Mouse (Mus musculus) intestine, embryonic 16.5 days (tissue): ENCODE data around the gene Nmnat3. TPM values are rescaled to one million over a fixed set of nuclear protein-coding genes. Genes with fewer than 3 reads are reported as not detected.

ENCODE experiments used
- ATAC-seq: fragments of 200-750 bp; cut with Nextera tagmentation; 2 replicates; pipeline ENCODE4 v1.8.0; 2017; ENCODE audit warnings: moderate TSS enrichment, moderate library complexity
- H3K27ac ChIP-seq: fragments of 300-500 bp; sonication (generic); 2 replicates; pipeline ENCODE4 v1.5.1; 2014; ENCODE audit warnings: mild to moderate bottlenecking, low read length
- H3K27me3 ChIP-seq: fragments of 300-500 bp; sonication (generic); replicated peaks from 2 replicates; pipeline ENCODE4 v1.6.1; 2014; ENCODE audit warnings: low read length, control low read depth, mixed read lengths; ENCODE audit not compliant: control insufficient read depth, insufficient read depth
- H3K36me3 ChIP-seq: fragments of 300-500 bp; sonication (generic); 2 replicates; pipeline ENCODE4 v1.6.1; 2014; ENCODE audit warnings: low read length, control low read depth; ENCODE audit not compliant: control insufficient read depth, insufficient read depth
- H3K4me1 ChIP-seq: fragments of 300-500 bp; sonication (generic); 2 replicates; pipeline ENCODE4 v1.6.1; 2014; ENCODE audit warnings: low read length, control low read depth, mixed read lengths; ENCODE audit not compliant: control insufficient read depth, insufficient read depth
- H3K4me2 ChIP-seq: fragments of 300-500 bp; sonication (generic); 2 replicates; pipeline ENCODE4 v1.6.1; 2014; ENCODE audit warnings: low read depth, low read length, control low read depth
- H3K4me3 ChIP-seq: fragments of 300-500 bp; sonication (generic); 2 replicates; pipeline ENCODE4 v1.5.1; 2014; ENCODE audit warnings: mild to moderate bottlenecking, low read length
- H3K9ac ChIP-seq: fragments of 300-500 bp; sonication (generic); 2 replicates; pipeline ENCODE4 v1.6.1; 2014; ENCODE audit warnings: low read depth, low read length
- H3K9me3 ChIP-seq: fragments of 300-500 bp; sonication (generic); 2 replicates; pipeline ENCODE4 v1.6.1; 2016; ENCODE audit warnings: low read length, control low read depth; ENCODE audit not compliant: control insufficient read depth
- WGBS: fragments of 180-500 bp; shearing (Covaris S2); extraction: QIAGEN DNeasy Blood & Tissue Kit; methylation state at CpG from one replicate; pipeline ENCODE4 v1.1.7; 2014; 5-methylcytosine and 5-hydroxymethylcytosine counted together
- polyA plus RNA-seq: library from polyadenylated mRNA; unstranded; fragments of >200 nt; fragmentation: Nextera tagmentation; extraction: Ambion mirVana; gene quantifications from 2 replicates; pipeline ENCODE4 v1.2.1, GENCODE M21; 2015

Gene Nmnat3
- polyA plus RNA-seq, 1 experiment from 2014 or later: 20.1 TPM

DNA sequence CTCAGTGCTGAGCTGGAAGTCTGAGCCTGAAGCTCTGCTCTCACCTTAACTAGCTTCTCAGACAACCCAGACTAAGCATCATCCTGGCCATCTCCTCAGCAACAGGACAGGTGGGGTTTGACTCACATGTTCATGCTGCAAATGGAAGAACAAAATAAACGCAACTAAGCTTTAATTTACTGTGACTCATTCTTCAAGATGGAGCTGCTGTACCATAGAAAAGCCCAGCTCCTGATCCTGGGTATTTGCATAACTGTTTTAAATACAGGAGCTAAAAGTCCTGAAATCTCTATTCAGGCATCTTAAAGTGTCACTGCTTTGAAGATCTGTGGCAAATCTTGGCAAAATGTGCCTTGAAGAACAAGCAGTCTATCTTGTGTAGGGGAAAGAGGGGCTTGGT lies 38.9 kb downstream of the Nmnat3 start:
- H3K9ac ChIP-seq: no peak overlapping the region
- H3K9me3 ChIP-seq: peaks cover 11% of the 10 kb centered on the region; the same call in 1 of the 2 replicates
- no peaks in the 10 kb centered on the region for H3K4me1 ChIP-seq
- ATAC-seq: no peak
- WGBS: 76% methylated on average over 1 of the region's 1 CpGs
- H3K4me2 ChIP-seq: no peak overlapping the region
- H3K27ac ChIP-seq: no peak overlapping the region
- H3K27me3 ChIP-seq: no peaks in the 10 kb centered on the region
- H3K36me3 ChIP-seq: no peaks in the 10 kb centered on the region
- H3K4me3 ChIP-seq: no peak overlapping the region

DNA sequence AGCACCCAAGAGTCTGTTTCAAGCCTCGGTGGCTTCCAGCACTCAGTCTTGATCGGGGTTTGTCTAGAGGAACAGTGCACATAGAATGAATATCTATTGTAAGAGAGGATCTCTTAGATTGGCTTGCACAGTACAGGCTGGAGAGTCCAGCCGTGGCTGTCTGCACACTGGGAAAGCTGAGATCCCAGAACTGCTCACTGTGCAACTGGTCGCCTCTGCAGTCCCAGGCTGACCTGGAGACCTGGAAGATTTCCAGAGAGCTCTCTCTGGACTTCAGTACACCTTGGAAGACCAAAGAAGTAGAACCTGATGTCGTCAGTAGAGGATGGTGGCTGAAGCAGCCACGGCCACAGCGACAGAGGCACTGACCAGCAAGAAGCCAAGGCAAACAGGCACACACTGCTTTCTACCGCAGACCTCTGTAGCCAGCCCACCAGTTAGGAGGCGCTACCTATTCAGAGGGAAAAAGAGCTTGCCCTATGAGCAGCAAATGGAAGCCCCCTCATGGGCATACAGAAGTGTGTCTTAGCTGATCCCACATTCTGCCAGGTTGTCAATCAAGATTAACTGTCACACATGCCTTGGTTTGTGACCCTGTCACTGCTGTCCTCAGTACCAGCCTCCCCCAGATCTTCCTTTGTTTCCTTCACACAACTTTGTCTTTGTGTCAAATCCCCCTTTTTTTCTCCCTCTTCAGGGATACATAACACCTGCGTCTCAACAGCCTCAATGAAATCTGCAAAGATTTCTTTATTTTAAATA lies 41.4 kb downstream of the Nmnat3 start:
- Histone ChIP-seq H3K9ac (no peak overlapping the region), H3K4me2 (no peak overlapping the region), H3K36me3 (no peaks in the 10 kb centered on the region), H3K4me1 (peaks cover 4% of the 10 kb centered on the region; the same call in 1 of the 2 replicates), H3K27ac (no peak overlapping the region), H3K9me3 (no peaks in the 10 kb centered on the region), H3K4me3 (no peak overlapping the region), H3K27me3 (no peaks in the 10 kb centered on the region)
- 91% methylated on average over 10 of the region's 10 CpGs for WGBS
- no peak for ATAC-seq

DNA sequence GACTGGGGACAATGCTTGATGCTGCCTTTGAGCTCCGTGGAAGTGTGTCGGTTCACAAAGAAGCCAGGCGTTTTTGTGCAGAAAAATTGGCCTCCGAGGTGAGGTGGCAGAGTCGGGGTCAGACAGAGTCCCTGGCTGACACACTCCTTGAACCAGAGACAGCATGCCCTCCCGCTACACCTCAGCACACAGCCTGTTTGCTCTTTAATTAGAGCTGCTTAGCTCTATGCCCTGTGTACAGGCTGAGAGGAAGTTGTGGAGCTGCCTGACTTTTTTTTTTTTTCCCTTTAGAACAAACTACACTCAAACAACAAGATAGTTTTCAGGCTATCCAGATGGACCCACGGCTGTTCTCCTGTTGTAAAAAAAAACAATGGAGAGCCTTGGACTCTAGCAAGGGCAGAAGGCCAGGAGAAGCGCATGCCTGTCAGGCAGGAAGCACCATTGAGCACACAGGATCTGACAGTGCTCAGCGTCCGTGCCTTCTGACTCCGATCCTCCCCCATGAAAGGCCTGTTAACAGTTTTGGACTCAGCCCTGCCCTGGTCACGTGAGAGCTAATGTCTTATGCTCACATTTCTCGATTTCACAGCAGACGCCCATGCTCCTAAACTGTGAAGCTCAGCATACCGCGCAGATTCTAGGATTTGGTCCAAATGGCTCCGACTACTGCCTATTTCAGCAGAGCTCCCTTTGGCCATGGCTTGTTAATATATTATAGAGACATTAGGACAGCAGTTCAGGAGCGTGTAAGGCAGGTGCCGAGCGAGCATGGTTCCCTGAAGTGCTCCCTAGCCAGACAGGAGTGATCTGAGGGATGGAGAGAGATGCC lies 42.3 kb downstream of the Nmnat3 start:
- Histone ChIP-seq H3K36me3 (no peaks in the 10 kb centered on the region), H3K4me2 (no peak overlapping the region), H3K27ac (no peak overlapping the region), H3K4me3 (no peak overlapping the region), H3K9me3 (no peaks in the 10 kb centered on the region), H3K27me3 (no peaks in the 10 kb centered on the region), H3K9ac (no peak overlapping the region), H3K4me1 (peaks cover 4% of the 10 kb centered on the region; the same call in 1 of the 2 replicates)
- 53% methylated on average over 20 of the region's 20 CpGs for WGBS
- peak; percentile 66 for ATAC-seq

DNA sequence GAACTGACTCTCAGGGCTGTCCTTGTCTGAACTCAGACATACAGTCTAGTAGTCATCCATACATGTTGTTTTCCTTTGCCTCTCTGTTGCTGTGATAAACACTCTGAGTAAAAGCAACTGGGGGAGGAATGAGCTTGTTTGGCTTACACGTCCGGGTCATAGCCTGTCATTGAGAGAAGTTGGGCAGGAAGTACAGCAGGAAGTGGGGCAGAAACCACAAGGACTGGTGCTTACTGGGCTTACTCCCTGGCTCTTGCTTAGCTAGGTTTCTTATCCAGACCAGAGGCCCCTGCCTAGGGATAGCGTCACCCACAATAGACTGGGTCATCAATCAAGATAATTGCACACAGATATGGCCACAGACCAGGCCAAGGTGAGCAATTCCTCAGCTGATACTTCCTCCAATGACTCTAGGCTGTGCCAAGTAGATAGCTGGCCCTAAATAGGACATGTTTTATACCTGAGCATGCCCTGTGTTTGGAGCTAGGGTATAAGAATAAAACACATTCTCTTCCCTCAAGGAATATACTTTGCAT lies 46.1 kb downstream of the Nmnat3 start:
- ATAC-seq: peak; percentile 47; the same call in 1 of the 2 replicates
- H3K27ac ChIP-seq: no peak overlapping the region

DNA sequence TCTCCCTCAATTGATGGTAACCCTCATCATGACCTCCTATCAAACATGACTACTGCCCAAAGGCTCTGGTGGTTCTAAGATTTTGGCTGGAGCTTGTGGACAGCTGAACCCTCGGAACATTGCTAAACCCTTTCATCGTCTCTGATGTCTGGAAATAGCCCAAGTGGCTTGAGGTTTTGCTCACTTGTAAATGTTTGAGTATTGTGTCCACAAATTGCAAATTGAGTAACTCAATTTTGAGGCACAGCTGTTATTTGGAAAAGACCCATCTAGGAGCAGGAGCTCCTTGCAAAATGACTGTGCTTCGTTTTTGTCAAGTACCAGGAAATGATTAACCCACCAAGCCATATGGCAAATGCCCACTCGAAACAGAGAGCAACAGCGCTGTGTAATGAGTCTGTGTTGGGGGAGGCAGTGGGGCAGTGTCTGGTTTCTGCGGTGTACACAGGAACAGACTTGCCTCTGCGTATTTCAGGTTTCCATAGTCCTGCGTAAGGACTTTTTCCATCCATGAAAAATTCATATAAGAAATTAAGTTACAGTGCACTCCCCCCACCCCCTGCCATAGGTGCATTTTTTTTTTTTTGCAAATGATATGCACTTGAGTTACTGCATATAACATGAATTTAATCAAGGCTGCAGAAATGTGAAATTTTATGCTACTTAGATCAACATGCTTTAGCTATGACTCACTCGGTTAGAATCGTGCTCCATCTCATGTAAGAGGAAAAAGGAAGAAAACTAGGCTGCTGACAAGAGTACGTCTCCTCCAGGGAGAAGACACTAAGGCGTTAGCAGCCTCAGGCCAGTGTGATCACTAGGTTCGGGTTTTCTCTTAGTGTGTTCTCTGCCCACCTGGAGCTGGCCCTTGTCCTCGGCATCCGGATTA lies 50.9 kb downstream of the Nmnat3 start:
- peaks cover 4% of the 10 kb centered on the region; the same call in 1 of the 2 replicates for H3K4me1 ChIP-seq
- H3K9ac ChIP-seq: no peak overlapping the region
- H3K27me3 ChIP-seq: no peaks in the 10 kb centered on the region
- no peaks in the 10 kb centered on the region for H3K9me3 ChIP-seq
- H3K36me3 ChIP-seq: no peaks in the 10 kb centered on the region
- no peak overlapping the region for H3K4me3 ChIP-seq
- WGBS: 65% methylated on average over 15 of the region's 15 CpGs
- ATAC-seq: no peak
- no peak overlapping the region for H3K27ac ChIP-seq
- H3K4me2 ChIP-seq: no peak overlapping the region

More for the DNA sequence above, 46.1 kb downstream of the Nmnat3 start:
- H3K4me3 ChIP-seq: no peak overlapping the region
- no peak overlapping the region for H3K4me2 ChIP-seq
- H3K36me3 ChIP-seq: no peaks in the 10 kb centered on the region
- H3K4me1 ChIP-seq: peaks cover 4% of the 10 kb centered on the region; the same call in 1 of the 2 replicates
- H3K9me3 ChIP-seq: no peaks in the 10 kb centered on the region
- H3K9ac ChIP-seq: no peak overlapping the region
- no peaks in the 10 kb centered on the region for H3K27me3 ChIP-seq
- WGBS: 59% methylated on average over 3 of the region's 3 CpGs

DNA sequence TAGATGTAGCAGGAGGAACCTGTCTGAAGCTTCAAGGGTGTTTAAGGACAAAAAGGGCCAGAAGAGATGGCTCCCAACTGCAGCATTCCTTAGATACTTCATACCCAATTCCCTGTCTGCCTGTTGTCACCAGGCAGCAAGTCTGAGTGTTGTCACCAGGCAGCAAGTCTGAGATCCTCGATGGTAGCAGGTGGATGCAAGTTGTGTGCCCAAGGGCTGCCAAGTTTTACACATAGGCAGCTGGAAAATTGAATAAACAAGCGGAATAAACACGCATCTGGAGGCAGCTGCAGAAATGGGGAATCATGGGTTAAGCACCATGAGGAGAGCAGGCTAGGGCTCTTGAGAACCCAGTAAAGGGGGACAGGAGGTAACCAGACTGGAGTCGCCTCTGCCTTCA lies 52.7 kb downstream of the Nmnat3 start:
- H3K9ac ChIP-seq: no peak overlapping the region
- H3K9me3 ChIP-seq: no peaks in the 10 kb centered on the region
- no peak overlapping the region for H3K4me2 ChIP-seq
- no peaks in the 10 kb centered on the region for H3K36me3 ChIP-seq
- H3K4me3 ChIP-seq: no peak overlapping the region
- H3K27me3 ChIP-seq: no peaks in the 10 kb centered on the region
- no peak for ATAC-seq
- 58% methylated on average over 4 of the region's 4 CpGs for WGBS
- no peak overlapping the region for H3K27ac ChIP-seq
- no peaks in the 10 kb centered on the region for H3K4me1 ChIP-seq

DNA sequence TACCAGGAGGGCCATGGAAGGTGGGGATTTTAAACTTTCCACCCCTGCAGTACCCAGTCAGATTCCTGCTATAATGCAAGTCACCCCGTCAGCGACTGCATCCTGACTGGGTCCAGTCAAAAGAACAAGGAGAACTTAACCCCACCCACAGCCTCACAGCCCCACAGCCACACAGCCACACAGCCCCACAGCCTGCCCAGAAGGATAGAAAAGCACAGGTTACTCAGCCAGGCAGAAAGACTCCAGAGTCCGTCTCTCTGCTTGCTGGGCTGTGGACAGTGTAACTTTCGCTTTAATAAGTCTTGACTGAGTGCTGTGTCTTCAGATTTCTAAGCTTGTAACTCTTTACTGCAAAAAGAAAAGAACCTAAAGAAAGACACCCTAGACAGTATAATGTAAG lies 53.2 kb downstream of the Nmnat3 start:
- no peak overlapping the region for H3K27ac ChIP-seq
- no peak overlapping the region for H3K4me2 ChIP-seq
- no peak for ATAC-seq
- no peak overlapping the region for H3K9ac ChIP-seq
- H3K4me3 ChIP-seq: no peak overlapping the region
- 68% methylated on average over 4 of the region's 4 CpGs for WGBS
- H3K4me1 ChIP-seq: no peaks in the 10 kb centered on the region
- no peaks in the 10 kb centered on the region for H3K36me3 ChIP-seq
- no peaks in the 10 kb centered on the region for H3K9me3 ChIP-seq
- no peaks in the 10 kb centered on the region for H3K27me3 ChIP-seq

DNA sequence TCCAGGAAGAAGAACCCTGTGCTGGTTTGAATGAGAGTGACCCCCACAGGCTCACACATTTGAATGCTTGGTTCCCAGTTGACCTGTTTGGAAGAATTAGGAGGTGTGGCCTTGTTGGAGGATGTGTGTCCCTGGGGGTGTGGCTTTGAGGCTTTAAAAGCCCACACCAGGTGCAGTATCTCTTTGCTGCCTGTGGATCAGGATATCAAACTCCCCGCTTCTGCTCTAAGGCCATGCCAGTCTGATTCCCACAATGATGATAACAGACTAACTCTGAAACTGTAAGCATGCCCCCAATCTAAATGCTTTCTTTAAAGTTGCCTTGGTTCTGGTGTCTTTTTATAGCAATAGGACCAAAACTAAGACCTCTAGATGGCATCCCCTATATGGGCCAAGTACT lies 58.6 kb downstream of the Nmnat3 start:
- Histone ChIP-seq H3K4me2 (no peak overlapping the region), H3K9ac (no peak overlapping the region), H3K4me1 (peaks cover 6% of the 10 kb centered on the region; the same call in 1 of the 2 replicates), H3K27ac (no peak overlapping the region), H3K27me3 (no peaks in the 10 kb centered on the region), H3K9me3 (no peaks in the 10 kb centered on the region), H3K36me3 (peaks cover 4% of the 10 kb centered on the region; the same call in 1 of the 2 replicates), H3K4me3 (no peak overlapping the region)
- 87% methylated on average over 1 of the region's 1 CpGs for WGBS
- ATAC-seq: no peak
